ENCODE assay signal across 8 mouse cellular contexts in the genomic region with DNA sequence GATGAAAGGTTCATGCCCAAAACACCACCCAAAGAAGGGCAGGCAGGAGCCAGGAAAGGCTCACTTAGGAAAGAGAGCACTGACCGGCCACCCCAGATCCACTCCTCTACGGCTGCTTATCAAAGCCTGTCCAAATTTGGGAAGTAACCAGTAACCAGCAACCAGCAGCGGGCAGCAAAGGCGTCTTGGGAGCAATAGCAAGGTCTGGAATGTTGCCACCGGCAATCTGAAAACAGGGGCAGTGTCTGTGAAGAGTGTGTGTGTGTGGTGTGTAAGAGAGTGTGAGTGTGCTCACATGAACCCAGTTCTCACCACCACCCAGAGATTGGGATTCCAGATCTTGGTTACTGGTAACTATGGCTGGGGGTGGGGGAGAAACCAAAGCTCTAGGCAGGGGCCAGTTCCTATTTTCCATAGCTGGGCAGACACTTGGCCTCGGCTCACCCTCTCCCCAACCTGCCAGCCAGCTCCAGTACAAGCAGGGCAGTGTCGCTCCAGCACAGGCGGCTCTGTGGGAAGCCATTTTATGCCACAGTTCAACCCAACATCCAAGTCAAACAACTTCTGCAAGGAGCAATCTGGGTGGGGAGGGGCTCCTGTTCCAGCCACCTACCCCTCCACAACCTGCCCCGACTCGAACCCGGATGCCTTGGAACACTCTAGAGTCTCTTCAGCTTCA. TPM values are rescaled to one million over a fixed set of nuclear protein-coding genes. Genes with fewer than 3 reads are reported as not detected.
A peak's percentile ranks its signal among the peaks of the same experiment; 100 is the strongest.
DNase-seq lines count a peak whose midpoint lies in the region; ATAC-seq lines count a peak whose summit lies in the region.

No protein-coding gene starts in this region.

- intact Hi-C loops in left cerebral cortex, postnatal 4 days (cut with DNase I): no loop called here

- DNase-seq in cerebellum, adult 11-12 months: peak; percentile 6
- DNase-seq in left cerebral cortex, postnatal 4 days: peak; percentile 76
- DNase-seq in left cerebral cortex, adult 11 months (ENCODE audit: low spot score): no peak
- DNase-seq in lung, postnatal 36 days: peak; percentile 82
- DNase-seq in spleen, postnatal 10 days (ENCODE audit: low spot score in 2 of 2): no peak
- DNase-seq in spleen, postnatal 14 days (ENCODE audit: low spot score in 2 of 2): no peak

- ATAC-seq in cerebellum, adult (ENCODE audit: insufficient number of reproducible peaks, low FRiP score, low TSS enrichment): no peak
- peak; percentile 45 for ATAC-seq in common myeloid progenitor, adult 5-6 weeks (replicated peaks; ENCODE audit: low read depth, poor library complexity, severe bottlenecking)

RNA-seq across cellular contexts. Expression of a gene that starts 4.6 kb away (rescaled TPM):
- 10 to 100 TPM; 53.1 to 56.4 TPM for total RNA-seq in left cerebral cortex, postnatal 4 days (2021)
- total RNA-seq in common myeloid progenitor, adult 5-6 weeks (2017): 54.4 and 64.8 TPM in 2 replicates

RNA-seq across cellular contexts. Expression of a gene that starts 56.6 kb away (rescaled TPM):
- total RNA-seq in left cerebral cortex, postnatal 4 days (2021): 10 to 100 TPM; 24.1 to 28.2 TPM
- 15.3 and 16.7 TPM in 2 replicates for total RNA-seq in common myeloid progenitor, adult 5-6 weeks (2017)

Comparison
In these comparisons a context has a peak if more than half of its experiments do, and no peak if none do; other contexts are left out.
1. DNase-seq: peak in cerebellum, adult 11-12 months (single experiment), left cerebral cortex, postnatal 4 days (single experiment) and lung, postnatal 36 days (single experiment); none in left cerebral cortex, adult 11 months (single experiment), spleen, postnatal 10 days (0 of 2) and spleen, postnatal 14 days (0 of 2).